Mouse (Mus musculus) macrophage (primary cell): ENCODE measurements around the gene Eps8l1. TPM values are rescaled to one million over a fixed set of nuclear protein-coding genes. Genes with fewer than 3 reads are reported as not detected.
A peak's percentile ranks its signal among the peaks of the same experiment; 100 is the strongest.

ENCODE experiments used
- H3K27ac ChIP-seq: fragments of 350-480 bp; formaldehyde crosslinking; 2 replicates; pipeline ENCODE4 v1.9.0; 2021
- H3K36me3 ChIP-seq: fragments of 350-480 bp; formaldehyde crosslinking; 2 replicates; pipeline ENCODE4 v1.9.0; 2021; ENCODE audit errors: inconsistent target
- H3K4me3 ChIP-seq: fragments of 350-480 bp; formaldehyde crosslinking; 2 replicates; pipeline ENCODE4 v1.9.0; 2021; ENCODE audit errors: inconsistent target
- H3K79me2 ChIP-seq: fragments of 350-480 bp; formaldehyde crosslinking; 2 replicates; pipeline ENCODE4 v1.9.0; 2021; ENCODE audit errors: inconsistent target
- WGBS: methylation state at CpG from one replicate; pipeline ENCODE4 v1.1.7; 2026; ENCODE audit warnings: inconsistent platforms; ENCODE audit not compliant: missing documents; 5-methylcytosine and 5-hydroxymethylcytosine counted together
- polyA plus RNA-seq: library from polyadenylated mRNA; stranded (reverse); fragments of 250-400 nt; gene quantifications from 3 replicates; pipeline ENCODE4 v1.2.4, GENCODE M21; 2018; ENCODE audit warnings: inconsistent platforms

The Eps8l1 gene
- polyA plus RNA-seq, 1 experiment from 2014 or later, result 3.9 TPM

DNA sequence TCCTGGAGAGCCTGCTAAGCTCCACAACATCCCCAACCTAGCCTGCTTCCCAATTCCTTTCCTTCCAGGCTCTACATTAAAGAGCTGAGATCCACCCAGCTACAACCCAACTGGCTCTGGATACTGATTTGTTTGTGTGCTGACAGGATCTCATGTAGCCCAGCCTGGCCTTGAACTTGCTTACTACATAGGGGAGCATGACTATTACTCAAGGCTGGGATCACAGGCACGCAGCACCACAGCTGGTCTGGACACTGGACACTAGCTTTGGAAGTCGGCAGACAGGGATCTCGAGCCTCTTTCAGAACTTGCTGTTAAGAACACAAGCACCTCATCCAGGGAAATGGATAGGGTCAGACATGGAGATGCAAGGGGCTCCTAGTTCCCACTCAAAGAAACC, 36.0 kb downstream of the Eps8l1 start:
- Histone ChIP-seq H3K79me2 (peaks cover 90% of the 10 kb centered on the region), H3K4me3 (no peak overlapping the region), H3K27ac (no peak overlapping the region), H3K36me3 (peaks cover 21% of the 10 kb centered on the region; the same call in 1 of the 2 replicates)
- WGBS, result 87% methylated on average over 3 of the region's 3 CpGs

DNA sequence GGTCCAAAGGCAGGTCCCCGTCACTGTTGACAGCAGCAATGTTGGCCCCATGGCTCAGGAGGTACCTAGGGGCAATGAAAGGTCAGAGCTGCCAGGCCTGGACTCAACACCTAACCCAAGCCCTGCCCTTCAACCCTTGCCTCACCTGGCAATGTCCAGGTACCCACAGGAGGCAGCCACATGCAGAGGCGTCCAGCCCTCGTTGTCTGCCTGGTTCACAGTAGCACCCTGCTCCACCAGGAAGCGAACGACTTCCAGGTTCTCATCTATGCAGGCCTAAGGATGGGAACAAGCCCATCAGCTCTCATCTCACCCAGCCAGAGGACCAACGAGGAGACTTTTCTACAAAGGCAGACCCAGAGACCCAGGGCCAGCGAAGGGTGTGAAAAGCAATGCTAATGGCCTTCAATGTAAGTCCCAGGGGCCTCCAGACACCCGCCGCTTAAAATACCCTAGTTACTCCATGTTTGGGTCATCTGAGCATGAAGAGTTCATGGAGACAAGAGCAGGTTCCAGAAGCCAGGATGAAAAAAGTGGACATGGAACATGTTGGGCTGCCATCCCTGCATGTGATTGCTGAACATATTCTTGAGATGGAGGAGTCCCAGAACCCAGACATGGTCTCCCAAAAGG, 36.9 kb downstream of the Eps8l1 start:
- 93% methylated on average over 8 of the region's 9 CpGs for WGBS
- 0 out of 2 replicates have a peak overlapping the region, but pooled peaks have one; percentile 12 for H3K27ac ChIP-seq
- peaks cover 81% of the 10 kb centered on the region for H3K79me2 ChIP-seq
- H3K36me3 ChIP-seq, result peaks cover 21% of the 10 kb centered on the region; the same call in 1 of the 2 replicates
- no peak overlapping the region for H3K4me3 ChIP-seq

DNA sequence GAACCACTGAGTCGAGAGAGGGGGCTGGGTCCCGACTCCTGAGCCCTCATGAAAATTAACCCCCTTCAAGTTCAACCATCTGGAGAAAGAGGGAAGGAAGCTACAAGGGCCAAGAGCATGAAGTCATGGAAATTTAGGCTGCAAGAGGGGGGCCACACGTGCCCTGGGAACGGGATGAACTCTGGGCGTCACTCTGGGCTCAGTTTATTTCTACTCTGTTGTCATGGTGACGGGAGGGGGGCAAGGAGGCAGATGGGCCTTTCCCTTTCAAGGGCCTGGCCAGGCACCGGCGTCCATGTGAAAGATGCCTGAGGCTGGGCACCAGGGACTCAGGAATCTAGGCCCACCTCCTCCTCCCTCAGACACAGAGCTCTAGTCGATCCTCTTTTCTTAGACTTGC, 37.8 kb downstream of the Eps8l1 start:
- 44% methylated on average over 9 of the region's 9 CpGs for WGBS
- H3K4me3 ChIP-seq, result no peak overlapping the region
- H3K36me3 ChIP-seq, result peaks cover 21% of the 10 kb centered on the region; the same call in 1 of the 2 replicates
- peak overlapping the region; percentile 12; the same call in 1 of the 2 replicates for H3K27ac ChIP-seq
- H3K79me2 ChIP-seq, result peaks cover 72% of the 10 kb centered on the region

DNA sequence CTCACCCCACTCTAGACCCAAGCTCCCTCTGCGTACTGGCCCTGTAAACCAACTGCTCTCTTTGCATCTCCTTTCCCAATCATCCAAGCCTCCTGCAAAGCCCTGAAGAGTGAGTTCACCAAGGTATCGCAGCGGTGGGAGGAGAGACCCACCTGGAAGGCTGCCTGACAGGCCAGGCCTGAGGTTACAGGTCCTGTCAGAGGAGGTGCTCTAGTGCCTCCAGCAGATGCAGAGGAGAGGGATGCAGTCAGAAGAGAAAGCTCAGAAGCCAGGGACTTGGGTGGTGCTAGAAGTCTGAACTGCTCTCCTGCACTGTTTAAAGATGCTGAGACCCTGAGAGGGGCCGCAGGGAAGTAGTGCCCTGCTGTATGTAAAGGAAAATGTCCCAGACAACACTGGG, 38.6 kb downstream of the Eps8l1 start:
- Histone ChIP-seq H3K36me3 (peaks cover 21% of the 10 kb centered on the region; the same call in 1 of the 2 replicates), H3K4me3 (no peak overlapping the region), H3K79me2 (peaks cover 66% of the 10 kb centered on the region), H3K27ac (peak overlapping the region; percentile 4; the same call in 1 of the 2 replicates)
- WGBS, result 95% methylated on average over 4 of the region's 4 CpGs

DNA sequence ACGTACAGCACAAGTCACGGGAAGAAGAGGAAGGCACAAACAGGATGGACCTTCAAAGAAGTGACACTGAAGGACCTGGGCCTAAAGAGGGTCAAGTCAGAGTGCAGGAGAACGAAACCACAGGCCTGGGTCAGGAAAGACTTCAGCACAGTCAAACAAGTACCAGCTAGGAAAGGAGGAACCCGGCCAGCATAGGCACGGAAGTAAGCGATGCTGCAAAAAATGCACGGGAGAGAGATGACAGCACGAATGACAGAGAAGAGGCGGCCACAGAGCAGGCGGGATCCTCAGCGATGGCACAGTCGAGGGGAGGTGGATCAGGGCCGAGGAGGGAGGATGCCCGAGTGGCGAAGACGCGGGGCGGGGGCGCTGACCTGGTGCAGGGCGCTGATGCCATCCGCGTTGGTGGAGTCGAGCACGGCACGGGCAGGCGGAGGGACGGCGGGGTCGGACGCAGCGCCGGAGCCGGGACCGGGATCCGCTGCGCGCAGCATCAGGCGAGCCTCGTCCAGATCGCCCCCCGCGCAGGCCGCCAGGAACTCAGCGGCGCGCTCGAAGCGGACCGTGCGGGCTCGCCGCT, 40.5 kb downstream of the Eps8l1 start:
- Histone ChIP-seq H3K79me2 (peaks cover 51% of the 10 kb centered on the region), H3K27ac (peak overlapping the region; percentile 75), H3K36me3 (peaks cover 14% of the 10 kb centered on the region; the same call in 1 of the 2 replicates), H3K4me3 (peak overlapping the region; percentile 64)
- WGBS, result under 1% methylated on average over 52 of the region's 52 CpGs

DNA sequence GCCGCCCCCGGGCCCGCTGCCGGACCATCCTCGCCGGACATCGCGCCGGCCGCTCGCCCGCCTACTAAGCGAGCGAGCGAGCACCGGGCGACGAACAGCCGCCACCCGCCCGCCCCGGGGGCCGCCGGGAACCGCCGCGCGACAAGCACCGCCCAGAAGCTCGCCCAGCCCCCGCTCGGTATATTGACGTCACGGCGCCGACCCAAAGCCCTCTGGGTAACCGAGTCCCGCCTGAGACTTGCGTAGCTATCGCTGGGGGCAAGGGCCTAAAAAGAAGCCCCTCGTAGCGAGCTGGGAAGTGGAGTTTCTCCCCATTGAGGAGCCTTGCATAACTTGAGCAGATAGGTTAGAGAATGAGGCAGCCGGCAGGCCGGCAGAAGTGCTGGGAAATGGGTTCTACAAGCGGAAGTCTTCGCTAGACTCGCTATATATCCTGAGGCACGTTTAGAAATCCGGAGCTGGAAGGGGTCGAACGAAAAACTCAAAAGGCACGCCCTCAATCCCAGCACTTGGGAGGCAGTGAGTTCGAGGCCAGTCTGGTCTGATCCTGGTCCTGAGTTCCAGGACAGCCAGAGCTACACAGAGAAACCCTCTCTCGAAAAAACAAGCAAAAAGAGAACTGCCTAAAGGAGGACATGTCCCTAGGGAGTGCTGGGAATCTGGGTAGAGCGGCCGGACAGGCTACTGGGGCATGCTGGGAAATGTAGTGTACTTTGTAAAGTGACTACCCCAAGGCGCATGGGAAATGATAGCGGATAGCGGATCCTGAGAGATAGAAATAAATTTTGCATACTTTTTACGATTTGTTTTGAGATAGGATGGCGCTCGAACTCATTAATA, 41.3 kb downstream of the Eps8l1 start, which contains the start of gene Ppp1r12c:
Gene Ppp1r12c, minus strand, starts transcription at position 123 of the 840 bp plus-strand sequence.
- peak within 1 kb of the TSS; percentile 96 for H3K27ac ChIP-seq
- H3K4me3 ChIP-seq, result peak within 1 kb of the TSS; percentile 64
- peaks cover 43% of the 10 kb centered on the region for H3K79me2 ChIP-seq
- peaks cover 6% of the 10 kb centered on the region; the same call in 1 of the 2 replicates for H3K36me3 ChIP-seq
- 4% methylated on average over 54 of the region's 62 CpGs for WGBS

DNA sequence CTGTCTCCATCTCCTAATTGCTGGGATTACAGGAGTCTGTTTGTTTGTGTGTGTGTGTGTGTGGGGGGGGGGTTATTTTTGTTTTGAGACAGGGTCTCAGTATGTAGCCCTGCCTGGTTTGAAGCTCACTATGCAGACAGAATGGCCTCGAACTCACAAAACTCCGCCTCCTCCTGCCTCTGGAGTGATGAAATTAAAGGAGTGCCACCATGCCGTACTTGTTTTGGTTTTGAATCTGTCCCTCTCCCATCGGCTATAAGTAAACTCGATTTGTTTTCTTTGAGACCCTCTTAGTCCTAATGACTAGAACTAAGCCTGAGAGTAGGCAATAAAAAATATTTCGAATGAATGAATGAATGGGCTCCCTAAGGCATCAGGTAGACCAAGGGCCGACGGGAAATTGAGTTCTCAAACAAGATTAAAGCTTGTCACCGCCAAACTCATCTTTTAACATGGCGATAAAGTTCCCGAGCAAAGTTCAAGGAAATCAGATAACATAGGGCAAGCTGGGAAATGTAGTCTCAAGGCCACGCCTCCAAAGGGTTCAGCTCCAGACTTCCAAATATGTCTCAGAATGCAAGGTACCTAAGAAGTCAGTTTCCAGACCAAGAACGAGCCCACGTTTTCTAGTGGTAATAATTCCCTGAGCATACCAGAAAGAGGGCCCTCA, 42.1 kb downstream of the Eps8l1 start:
- 39% methylated on average over 13 of the region's 14 CpGs for WGBS
- H3K36me3 ChIP-seq, result no peaks in the 10 kb centered on the region; the same call in 1 of the 2 replicates
- peak overlapping the region; percentile 54 for H3K4me3 ChIP-seq
- peak overlapping the region; percentile 96 for H3K27ac ChIP-seq
- H3K79me2 ChIP-seq, result peaks cover 35% of the 10 kb centered on the region

DNA sequence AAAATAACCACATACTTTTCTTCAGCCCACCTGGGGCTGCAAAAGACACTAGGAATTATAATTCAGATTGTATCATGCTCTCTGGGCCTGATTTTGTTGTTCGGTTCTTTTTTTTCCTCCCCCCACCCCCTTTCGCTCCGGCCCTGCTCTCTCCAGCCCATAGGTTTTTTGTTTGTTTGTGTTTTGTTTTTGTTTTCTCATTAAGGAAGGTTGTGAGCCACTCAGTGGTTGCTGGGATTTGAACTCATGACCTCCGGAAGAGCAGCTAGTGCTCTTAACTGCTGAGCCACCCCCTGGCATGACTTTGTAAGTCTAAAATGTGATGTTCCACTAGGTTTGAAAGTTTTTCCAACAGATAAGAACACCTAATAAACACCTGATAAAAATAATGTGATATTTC, 42.6 kb downstream of the Eps8l1 start:
- peaks cover 30% of the 10 kb centered on the region for H3K79me2 ChIP-seq
- peak overlapping the region; percentile 96 for H3K27ac ChIP-seq
- 85% methylated on average over 4 of the region's 4 CpGs for WGBS
- no peaks in the 10 kb centered on the region for H3K36me3 ChIP-seq
- H3K4me3 ChIP-seq, result no peak overlapping the region

DNA sequence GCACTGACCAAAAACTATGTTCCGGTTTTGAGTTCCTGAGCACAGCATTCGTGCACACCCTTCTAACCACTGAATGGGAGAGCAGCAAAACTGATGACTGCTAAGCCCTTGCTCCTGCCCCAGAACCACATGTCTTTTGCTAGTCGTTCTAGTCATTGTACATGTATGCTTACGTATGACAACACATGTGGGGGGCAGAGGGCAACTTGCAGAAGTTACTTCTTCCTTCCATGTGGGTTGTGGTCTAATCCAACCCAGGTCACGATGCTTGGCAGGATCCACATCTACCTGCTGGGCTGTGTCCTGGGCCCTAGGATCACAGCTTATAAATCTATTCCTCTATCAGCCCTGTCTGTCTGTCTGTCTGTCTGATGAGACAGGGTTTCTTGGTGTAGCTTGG, 43.4 kb downstream of the Eps8l1 start:
- 44% methylated on average over 5 of the region's 5 CpGs for WGBS
- H3K4me3 ChIP-seq, result no peak overlapping the region
- peaks cover 22% of the 10 kb centered on the region for H3K79me2 ChIP-seq
- H3K36me3 ChIP-seq, result no peaks in the 10 kb centered on the region
- peak overlapping the region; percentile 96 for H3K27ac ChIP-seq

GRCm38 (mm10) chr7:4504646-4505435, 44.4 kb downstream of the Eps8l1 start:
- peak overlapping the region; percentile 96 for H3K27ac ChIP-seq
- H3K4me3 ChIP-seq, result no peak overlapping the region
- WGBS, result 17% methylated on average over 11 of the region's 11 CpGs

GRCm38 (mm10) chr7:4507220-4507619, 46.7 kb downstream of the Eps8l1 start:
- Histone ChIP-seq H3K27ac (no peak overlapping the region), H3K4me3 (no peak overlapping the region), H3K36me3 (no peaks in the 10 kb centered on the region), H3K79me2 (no peaks in the 10 kb centered on the region)
- 93% methylated on average over 3 of the region's 4 CpGs for WGBS

More at GRCm38 (mm10) chr7:4504646-4505435, 44.4 kb downstream of the Eps8l1 start:
- H3K79me2 ChIP-seq, result peaks cover 12% of the 10 kb centered on the region
- no peaks in the 10 kb centered on the region for H3K36me3 ChIP-seq

GRCm38 (mm10) chr7:4508062-4508738, 47.7 kb downstream of the Eps8l1 start:
- H3K27ac ChIP-seq, result no peak overlapping the region
- 92% methylated on average over 12 of the region's 32 CpGs for WGBS
- H3K4me3 ChIP-seq, result no peak overlapping the region

DNA sequence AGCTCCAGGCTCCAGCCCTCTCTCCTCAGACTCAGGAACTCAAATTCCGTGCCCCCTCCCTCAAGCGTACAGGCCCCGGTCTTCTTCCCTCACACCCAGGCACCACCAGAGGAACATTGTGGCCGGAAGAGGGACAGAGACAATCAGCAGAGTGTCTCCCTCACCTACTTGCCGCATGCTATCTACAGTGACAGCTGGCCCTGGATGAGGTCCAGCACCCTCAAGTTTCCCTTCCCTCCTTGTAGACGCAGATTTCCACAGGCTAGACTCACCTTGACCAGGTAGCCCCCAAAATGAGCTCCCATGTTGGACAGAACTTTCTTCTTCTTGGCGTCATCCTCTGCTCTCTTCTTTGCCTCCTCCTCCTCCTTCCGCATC, 48.3 kb downstream of the Eps8l1 start:
- H3K27ac ChIP-seq, result no peak overlapping the region
- H3K79me2 ChIP-seq, result no peaks in the 10 kb centered on the region
- WGBS, result 74% methylated on average over 6 of the region's 8 CpGs
- no peaks in the 10 kb centered on the region for H3K36me3 ChIP-seq
- no peak overlapping the region for H3K4me3 ChIP-seq

More at GRCm38 (mm10) chr7:4508062-4508738, 47.7 kb downstream of the Eps8l1 start:
- Histone ChIP-seq H3K79me2 (no peaks in the 10 kb centered on the region), H3K36me3 (no peaks in the 10 kb centered on the region)
